Mouse (Mus musculus) heart, embryonic 13.5 days (tissue): ENCODE data around the gene Ciao2a. TPM values are rescaled to one million over a fixed set of nuclear protein-coding genes. Genes with fewer than 3 reads are reported as not detected.
A peak's percentile ranks its signal among the peaks of the same experiment; 100 is the strongest.

ENCODE experiments used
- ATAC-seq: fragments of 200-750 bp; cut with Nextera tagmentation; 2 replicates; pipeline ENCODE4 v1.8.0; 2017; ENCODE audit warnings: moderate TSS enrichment; ENCODE audit not compliant: insufficient number of reproducible peaks, low FRiP score, low TSS enrichment; ENCODE audit errors: extremely low read depth
- H3K27ac ChIP-seq: fragments of 300-500 bp; sonication (generic); replicated peaks from 2 replicates; pipeline ENCODE4 v1.5.1; 2015; ENCODE audit warnings: moderate library complexity, mild to moderate bottlenecking, inconsistent platforms
- H3K27me3 ChIP-seq: fragments of 300-500 bp; sonication (generic); replicated peaks from 2 replicates; pipeline ENCODE4 v1.6.1; 2015; ENCODE audit warnings: mild to moderate bottlenecking, inconsistent platforms
- H3K36me3 ChIP-seq: fragments of 300-500 bp; sonication (generic); 2 replicates; pipeline ENCODE4 v1.6.1; 2015; ENCODE audit warnings: mild to moderate bottlenecking, inconsistent platforms
- H3K4me1 ChIP-seq: fragments of 300-500 bp; sonication (generic); 2 replicates; pipeline ENCODE4 v1.6.1; 2015; ENCODE audit warnings: inconsistent platforms
- H3K4me2 ChIP-seq: fragments of 300-500 bp; sonication (generic); 2 replicates; pipeline ENCODE4 v1.6.1; 2015; ENCODE audit warnings: inconsistent platforms, mild to moderate bottlenecking, moderate library complexity
- H3K4me3 ChIP-seq: fragments of 300-500 bp; sonication (generic); 2 replicates; pipeline ENCODE4 v1.5.1; 2015; ENCODE audit warnings: moderate library complexity, mild to moderate bottlenecking, inconsistent platforms
- H3K9ac ChIP-seq: fragments of 300-500 bp; sonication (generic); 2 replicates; pipeline ENCODE4 v1.6.1; 2015; ENCODE audit warnings: inconsistent platforms, mild to moderate bottlenecking, moderate library complexity
- H3K9me3 ChIP-seq: fragments of 300-500 bp; sonication (generic); 2 replicates; pipeline ENCODE4 v1.6.1; 2016; ENCODE audit warnings: inconsistent platforms
- WGBS: fragments of 180-500 bp; shearing (Covaris S2); methylation state at CpG from one replicate; pipeline ENCODE4 v1.1.7; 2015; ENCODE audit warnings: mixed read lengths; 5-methylcytosine and 5-hydroxymethylcytosine counted together
- polyA plus RNA-seq: library from polyadenylated mRNA; unstranded; fragments of >200 nt; fragmentation: Nextera tagmentation; extraction: Ambion mirVana; gene quantifications from 2 replicates; pipeline ENCODE4 v1.2.1, GENCODE M21; 2015

Gene Ciao2a
- polyA plus RNA-seq, 1 experiment from 2014 or later, result 152 TPM

- H3K9ac ChIP-seq, result no peak overlapping the region
- ATAC-seq, result no peak
- H3K4me2 ChIP-seq, result no peak overlapping the region
- H3K27ac ChIP-seq, result no peak overlapping the region
- no peaks in the 10 kb centered on the region for H3K9me3 ChIP-seq
- WGBS, result 74% methylated on average over 1 of the region's 1 CpGs
- peaks cover 35% of the 10 kb centered on the region for H3K36me3 ChIP-seq
- H3K27me3 ChIP-seq, result no peaks in the 10 kb centered on the region
- H3K4me1 ChIP-seq, result no peaks in the 10 kb centered on the region
- no peak overlapping the region for H3K4me3 ChIP-seq
Measured at GRCm38 (mm10) chr9:66142265-66142664, 15.9 kb downstream of the Ciao2a start.

- H3K9ac ChIP-seq, result no peak overlapping the region
- no peaks in the 10 kb centered on the region; the same call in 1 of the 2 replicates for H3K27me3 ChIP-seq
- H3K27ac ChIP-seq, result no peak overlapping the region
- ATAC-seq, result no peak
- no peak overlapping the region for H3K4me2 ChIP-seq
- H3K9me3 ChIP-seq, result no peaks in the 10 kb centered on the region
- WGBS, result 6% methylated on average over 6 of the region's 6 CpGs
- peaks cover 17% of the 10 kb centered on the region for H3K36me3 ChIP-seq
- H3K4me1 ChIP-seq, result no peaks in the 10 kb centered on the region
- H3K4me3 ChIP-seq, result no peak overlapping the region
Measured at GRCm38 (mm10) chr9:66144248-66144647, 17.8 kb downstream of the Ciao2a start.

GRCm38 (mm10) chr9:66146141-66146540 is 19.7 kb downstream of the Ciao2a start:
- ATAC-seq, result no peak

GRCm38 (mm10) chr9:66152011-66152410 is 25.6 kb downstream of the Ciao2a start:
- H3K4me2 ChIP-seq, result no peak overlapping the region
- no peaks in the 10 kb centered on the region for H3K4me1 ChIP-seq
- H3K9ac ChIP-seq, result no peak overlapping the region
- H3K27me3 ChIP-seq, result peaks cover 36% of the 10 kb centered on the region
- H3K27ac ChIP-seq, result no peak overlapping the region
- H3K9me3 ChIP-seq, result no peaks in the 10 kb centered on the region
- 47% methylated on average over 9 of the region's 9 CpGs for WGBS
- ATAC-seq, result no peak
- H3K4me3 ChIP-seq, result no peak overlapping the region
- no peaks in the 10 kb centered on the region for H3K36me3 ChIP-seq

More at GRCm38 (mm10) chr9:66146141-66146540, 19.7 kb downstream of the Ciao2a start:
- Histone ChIP-seq H3K27me3 (peaks cover 10% of the 10 kb centered on the region; the same call in 1 of the 2 replicates), H3K4me2 (no peak overlapping the region), H3K4me3 (no peak overlapping the region), H3K27ac (no peak overlapping the region), H3K9ac (no peak overlapping the region), H3K36me3 (no peaks in the 10 kb centered on the region; the same call in 1 of the 2 replicates), H3K9me3 (no peaks in the 10 kb centered on the region), H3K4me1 (no peaks in the 10 kb centered on the region)

- H3K27me3 ChIP-seq, result peaks cover 45% of the 10 kb centered on the region
- H3K4me1 ChIP-seq, result 0 out of 2 replicates have a peak, but pooled peaks cover 5% of the 10 kb centered on the region
- WGBS, result 84% methylated on average over 6 of the region's 6 CpGs
- H3K36me3 ChIP-seq, result no peaks in the 10 kb centered on the region
- no peak overlapping the region for H3K27ac ChIP-seq
- H3K9me3 ChIP-seq, result no peaks in the 10 kb centered on the region
- ATAC-seq, result no peak
- no peak overlapping the region for H3K4me2 ChIP-seq
- H3K9ac ChIP-seq, result no peak overlapping the region
- H3K4me3 ChIP-seq, result no peak overlapping the region
Measured at GRCm38 (mm10) chr9:66153594-66153993, 27.2 kb downstream of the Ciao2a start.

- Histone ChIP-seq H3K9me3 (no peaks in the 10 kb centered on the region), H3K4me3 (no peak overlapping the region), H3K9ac (no peak overlapping the region), H3K4me1 (peaks cover 9% of the 10 kb centered on the region; the same call in 1 of the 2 replicates), H3K36me3 (no peaks in the 10 kb centered on the region), H3K4me2 (no peak overlapping the region), H3K27me3 (peaks cover 49% of the 10 kb centered on the region), H3K27ac (no peak overlapping the region)
- ATAC-seq, result no peak
- WGBS, result 85% methylated on average over 9 of the region's 9 CpGs
Measured at GRCm38 (mm10) chr9:66154013-66154412, 27.6 kb downstream of the Ciao2a start.

- no peak for ATAC-seq
- Histone ChIP-seq H3K9me3 (no peaks in the 10 kb centered on the region), H3K9ac (no peak overlapping the region), H3K27me3 (peaks cover 51% of the 10 kb centered on the region), H3K27ac (no peak overlapping the region), H3K4me3 (no peak overlapping the region), H3K4me1 (peaks cover 9% of the 10 kb centered on the region; the same call in 1 of the 2 replicates), H3K4me2 (no peak overlapping the region), H3K36me3 (no peaks in the 10 kb centered on the region)
- 77% methylated on average over 1 of the region's 1 CpGs for WGBS
Measured at GRCm38 (mm10) chr9:66155534-66155933, 29.1 kb downstream of the Ciao2a start.

- under 1% methylated on average over 57 of the region's 58 CpGs for WGBS
- H3K27ac ChIP-seq, result no peak within 1 kb of the TSS
- H3K4me3 ChIP-seq, result peak within 1 kb of the TSS; percentile 56
- peaks cover 14% of the 10 kb centered on the region for H3K4me1 ChIP-seq
- peak within 1 kb of the TSS; percentile 80 for H3K9ac ChIP-seq
- H3K36me3 ChIP-seq, result no peaks in the 10 kb centered on the region
- H3K4me2 ChIP-seq, result peak within 1 kb of the TSS; percentile 78
- peak; percentile 91 for ATAC-seq
- H3K9me3 ChIP-seq, result no peaks in the 10 kb centered on the region
- peaks cover 33% of the 10 kb centered on the region for H3K27me3 ChIP-seq
Measured at GRCm38 (mm10) chr9:66157958-66158830, 31.8 kb downstream of the Ciao2a start, which contains the start of gene Dapk2. Gene Dapk2 (plus strand): TSS chr9:66158223.

GRCm38 (mm10) chr9:66158885-66159430 is 32.5 kb downstream of the Ciao2a start:
- peak overlapping the region; percentile 56 for H3K4me3 ChIP-seq
- no peak for ATAC-seq
- WGBS, result 76% methylated on average over 6 of the region's 6 CpGs

GRCm38 (mm10) chr9:66160155-66160554 is 33.7 kb downstream of the Ciao2a start:
- no peak overlapping the region for H3K4me3 ChIP-seq
- H3K36me3 ChIP-seq, result no peaks in the 10 kb centered on the region
- H3K9me3 ChIP-seq, result no peaks in the 10 kb centered on the region
- H3K4me1 ChIP-seq, result peaks cover 14% of the 10 kb centered on the region
- H3K9ac ChIP-seq, result no peak overlapping the region
- no peak overlapping the region for H3K27ac ChIP-seq
- WGBS, result 88% methylated on average over 2 of the region's 2 CpGs
- H3K27me3 ChIP-seq, result peaks cover 28% of the 10 kb centered on the region
- ATAC-seq, result no peak
- H3K4me2 ChIP-seq, result no peak overlapping the region

More at GRCm38 (mm10) chr9:66158885-66159430, 32.5 kb downstream of the Ciao2a start:
- Histone ChIP-seq H3K27ac (no peak overlapping the region), H3K4me1 (peaks cover 14% of the 10 kb centered on the region), H3K36me3 (no peaks in the 10 kb centered on the region), H3K9me3 (no peaks in the 10 kb centered on the region), H3K9ac (no peak overlapping the region; the same call in 1 of the 2 replicates), H3K27me3 (peaks cover 28% of the 10 kb centered on the region), H3K4me2 (peak overlapping the region; percentile 78)

GRCm38 (mm10) chr9:66162995-66163394 is 36.6 kb downstream of the Ciao2a start:
- Histone ChIP-seq H3K9me3 (no peaks in the 10 kb centered on the region), H3K4me1 (peaks cover 28% of the 10 kb centered on the region), H3K9ac (no peak overlapping the region), H3K4me2 (no peak overlapping the region), H3K4me3 (no peak overlapping the region), H3K27me3 (peaks cover 12% of the 10 kb centered on the region), H3K36me3 (no peaks in the 10 kb centered on the region), H3K27ac (no peak overlapping the region)
- 61% methylated on average over 9 of the region's 9 CpGs for WGBS
- no peak for ATAC-seq
